In the genomic region with DNA sequence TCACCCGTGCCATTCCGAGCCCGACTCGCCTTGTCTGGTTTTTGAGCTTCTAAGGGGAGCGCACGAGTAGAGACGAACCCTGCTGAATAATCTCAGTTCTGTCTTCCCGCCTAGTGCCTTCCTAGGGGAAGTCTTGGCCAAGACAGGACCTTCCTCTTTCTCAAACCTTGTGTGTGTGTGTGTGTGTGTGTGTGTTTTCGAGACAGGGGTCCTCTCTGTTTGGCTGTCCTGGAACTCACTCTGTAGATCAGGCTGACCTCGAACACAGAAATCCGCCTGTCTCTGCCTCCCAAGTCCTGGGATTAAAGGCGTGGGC, we compare ENCODE assay signal across 8 mouse cellular contexts. TPM values are rescaled to one million over a fixed set of nuclear protein-coding genes. Genes with fewer than 3 reads are reported as not detected.
DNase-seq lines count a peak whose midpoint lies in the region; ATAC-seq and TF ChIP-seq lines count a peak whose summit lies in the region.

No protein-coding gene starts in this region.

- WGBS in kidney, adult 2 months, result 1% methylated on average over 12 of the region's 12 CpGs
- 5% methylated on average over 12 of the region's 12 CpGs for WGBS in hindbrain, embryonic 16.5 days
- WGBS in midbrain, embryonic 14.5 days, result 3% methylated on average over 12 of the region's 12 CpGs

- H3K27ac ChIP-seq in kidney, adult 2 months (ENCODE audit: insufficient read depth, low read depth, low read length), result peak overlapping the region; percentile 36
- peak overlapping the region; percentile 77 for H3K27ac ChIP-seq in brown adipose tissue, adult 24 weeks (replicated peaks; ENCODE audit: low read depth, low read length)
- peak overlapping the region; percentile 64 for H3K27ac ChIP-seq in hindbrain, embryonic 16.5 days (ENCODE audit: low read depth, low read length)
- H3K27ac ChIP-seq in midbrain, embryonic 14.5 days (replicated peaks; ENCODE audit: low read depth, low read length), result no peak overlapping the region

- ATAC-seq in hindbrain, embryonic 16.5 days, result no peak
- no peak for ATAC-seq in midbrain, embryonic 14.5 days (ENCODE audit: low FRiP score, low TSS enrichment)

- peaks cover 8% of the 10 kb centered on the region; the same call in 1 of the 2 replicates for H3K4me1 ChIP-seq in kidney, adult 2 months (ENCODE audit: control insufficient read depth, insufficient read depth, low read length)
- no peaks in the 10 kb centered on the region; the same call in 1 of the 2 replicates for H3K4me1 ChIP-seq in brown adipose tissue, adult 24 weeks (ENCODE audit: control insufficient read depth, insufficient read depth, insufficient read length, low read length)
- H3K4me1 ChIP-seq in hindbrain, embryonic 16.5 days (ENCODE audit: control insufficient read depth, insufficient read depth, low read depth, low read length), result peaks cover 14% of the 10 kb centered on the region
- peaks cover 10% of the 10 kb centered on the region for H3K4me1 ChIP-seq in midbrain, embryonic 14.5 days (ENCODE audit: control insufficient read depth, insufficient read depth, low read length)

- H3K4me2 ChIP-seq in hindbrain, embryonic 16.5 days (ENCODE audit: low read length), result peak overlapping the region; percentile 88
- H3K4me2 ChIP-seq in midbrain, embryonic 14.5 days (ENCODE audit: low read length), result peak overlapping the region; percentile 76

- no peak for TF ChIP-seq CTCF in kidney, adult 2 months (conservative IDR thresholded peaks at IDR 0.05; ENCODE audit: insufficient read depth, insufficient read length, low read depth, low read length)

- no peak for TF ChIP-seq POLR2A in kidney, adult 2 months (IDR thresholded peaks at IDR 0.05; ENCODE audit: low read depth, low read length)

- H3K27me3 ChIP-seq in kidney, adult 2 months (replicated peaks; ENCODE audit: control insufficient read depth, insufficient read depth, low read length), result no peaks in the 10 kb centered on the region
- no peaks in the 10 kb centered on the region for H3K27me3 ChIP-seq in hindbrain, embryonic 16.5 days (replicated peaks; ENCODE audit: control insufficient read depth, insufficient read depth, low read length)
- no peaks in the 10 kb centered on the region for H3K27me3 ChIP-seq in midbrain, embryonic 14.5 days (ENCODE audit: control insufficient read depth, insufficient read depth, low read length)

- peak overlapping the region; percentile 82 for H3K9ac ChIP-seq in hindbrain, embryonic 16.5 days (ENCODE audit: low read depth, low read length)
- H3K9ac ChIP-seq in midbrain, embryonic 14.5 days (replicated peaks; ENCODE audit: low read length), result peak overlapping the region; percentile 57

- no peak for DNase-seq in kidney, adult 2 months
- no peak for DNase-seq in kidney, postnatal 10 days
- no peak for DNase-seq in midbrain, embryonic 14.5 days
- DNase-seq in cerebellum, postnatal 4 days (ENCODE audit: low spot score in 2 of 2), result no peak
- no peak for DNase-seq in adrenal gland, adult 2 months
- DNase-seq in testis, postnatal 14 days (ENCODE audit: low spot score), result no peak

- no peaks in the 10 kb centered on the region for H3K9me3 ChIP-seq in hindbrain, embryonic 16.5 days (ENCODE audit: control insufficient read depth, low read length)
- no peaks in the 10 kb centered on the region for H3K9me3 ChIP-seq in midbrain, embryonic 14.5 days (ENCODE audit: control insufficient read depth, low read length)

- peak overlapping the region; percentile 98 for H3K4me3 ChIP-seq in kidney, adult 2 months (ENCODE audit: insufficient read depth, low read depth, low read length)
- H3K4me3 ChIP-seq in brown adipose tissue, adult 24 weeks (ENCODE audit: insufficient read depth, low read depth, low read length), result peak overlapping the region; percentile 91
- peak overlapping the region; percentile 90 for H3K4me3 ChIP-seq in hindbrain, embryonic 16.5 days (ENCODE audit: low read length)
- peak overlapping the region; percentile 66 for H3K4me3 ChIP-seq in midbrain, embryonic 14.5 days (replicated peaks; ENCODE audit: low read depth, low read length)

- H3K36me3 ChIP-seq in kidney, adult 2 months (ENCODE audit: control insufficient read depth, insufficient read depth, low read length), result no peaks in the 10 kb centered on the region
- no peaks in the 10 kb centered on the region for H3K36me3 ChIP-seq in hindbrain, embryonic 16.5 days (ENCODE audit: control insufficient read depth, insufficient read depth, low read length)
- peaks cover under 1% of the 10 kb centered on the region; the same call in 1 of the 2 replicates for H3K36me3 ChIP-seq in midbrain, embryonic 14.5 days (ENCODE audit: control insufficient read depth, insufficient read depth, low read length)

RNA-seq across cellular contexts. Expression of gene Urm1, which starts 7.8 kb away (rescaled TPM):
- 43.9 and 48.1 TPM in 2 replicates for polyA plus RNA-seq in kidney, adult 2 months (2012; rRNA removed)
- polyA plus RNA-seq in brown adipose tissue, adult 24 weeks (2012; ENCODE audit: insufficient read depth, insufficient read length, missing spikeins), result 15.8 and 34.2 TPM in 2 replicates
- polyA plus RNA-seq in hindbrain, embryonic 16.5 days (2015; fragmentation: Nextera tagmentation; extraction: Ambion mirVana), result 27.4 and 31.4 TPM in 2 replicates
- 22.4 and 28.0 TPM in 2 replicates for polyA plus RNA-seq in midbrain, embryonic 14.5 days (2014; fragmentation: Nextera tagmentation; extraction: Ambion mirVana)
- total RNA-seq in adrenal gland, adult 2 months (2021), result 10 to 100 TPM; 34.0 to 42.8 TPM
- polyA plus RNA-seq in adrenal gland, adult 2 months (2012; rRNA removed), result 58.9 and 62.1 TPM in 2 replicates

RNA-seq across cellular contexts. Expression of gene Slc27a4, which starts 25.2 kb away (rescaled TPM):
- polyA plus RNA-seq in kidney, adult 2 months (2012; rRNA removed), result 49.7 and 56.2 TPM in 2 replicates
- 8.0 and 8.5 TPM in 2 replicates for polyA plus RNA-seq in brown adipose tissue, adult 24 weeks (2012; ENCODE audit: insufficient read depth, insufficient read length, missing spikeins)
- 45.9 and 47.9 TPM in 2 replicates for polyA plus RNA-seq in hindbrain, embryonic 16.5 days (2015; fragmentation: Nextera tagmentation; extraction: Ambion mirVana)
- polyA plus RNA-seq in midbrain, embryonic 14.5 days (2014; fragmentation: Nextera tagmentation; extraction: Ambion mirVana), result 36.1 and 40.0 TPM in 2 replicates
- total RNA-seq in adrenal gland, adult 2 months (2021), result 10 to 100 TPM; 34.6 to 39.4 TPM
- polyA plus RNA-seq in adrenal gland, adult 2 months (2012; rRNA removed), result 40.2 and 49.0 TPM in 2 replicates

RNA-seq across cellular contexts. Expression of gene Trub2, which starts 39.4 kb away (rescaled TPM):
- 32.7 and 46.2 TPM in 2 replicates for polyA plus RNA-seq in kidney, adult 2 months (2012; rRNA removed)
- polyA plus RNA-seq in brown adipose tissue, adult 24 weeks (2012; ENCODE audit: insufficient read depth, insufficient read length, missing spikeins), result 11.3 and 18.0 TPM in 2 replicates
- 32.5 and 34.2 TPM in 2 replicates for polyA plus RNA-seq in hindbrain, embryonic 16.5 days (2015; fragmentation: Nextera tagmentation; extraction: Ambion mirVana)
- polyA plus RNA-seq in midbrain, embryonic 14.5 days (2014; fragmentation: Nextera tagmentation; extraction: Ambion mirVana), result 28.0 and 28.8 TPM in 2 replicates
- 10 to 100 TPM; 39.3 to 42.8 TPM for total RNA-seq in adrenal gland, adult 2 months (2021)
- 25.6 and 30.7 TPM in 2 replicates for polyA plus RNA-seq in adrenal gland, adult 2 months (2012; rRNA removed)

RNA-seq across cellular contexts. Expression of gene Coq4, which starts 40.4 kb away (rescaled TPM):
- polyA plus RNA-seq in kidney, adult 2 months (2012; rRNA removed), result 87.5 and 111 TPM in 2 replicates
- 19.0 and 24.0 TPM in 2 replicates for polyA plus RNA-seq in brown adipose tissue, adult 24 weeks (2012; ENCODE audit: insufficient read depth, insufficient read length, missing spikeins)
- polyA plus RNA-seq in hindbrain, embryonic 16.5 days (2015; fragmentation: Nextera tagmentation; extraction: Ambion mirVana), result 44.0 and 48.6 TPM in 2 replicates
- polyA plus RNA-seq in midbrain, embryonic 14.5 days (2014; fragmentation: Nextera tagmentation; extraction: Ambion mirVana), result 37.6 and 38.3 TPM in 2 replicates
- total RNA-seq in adrenal gland, adult 2 months (2021), result 10 to 100 TPM; 20.2 to 21.6 TPM
- 191 and 216 TPM in 2 replicates for polyA plus RNA-seq in adrenal gland, adult 2 months (2012; rRNA removed)

RNA-seq across cellular contexts. Expression of gene Cercam, which starts 41.3 kb away (rescaled TPM):
- 2.3 and 3.3 TPM in 2 replicates for polyA plus RNA-seq in kidney, adult 2 months (2012; rRNA removed)
- 3.1 and 3.5 TPM in 2 replicates for polyA plus RNA-seq in brown adipose tissue, adult 24 weeks (2012; ENCODE audit: insufficient read depth, insufficient read length, missing spikeins)
- polyA plus RNA-seq in hindbrain, embryonic 16.5 days (2015; fragmentation: Nextera tagmentation; extraction: Ambion mirVana), result 22.6 and 25.8 TPM in 2 replicates
- 10.9 and 13.2 TPM in 2 replicates for polyA plus RNA-seq in midbrain, embryonic 14.5 days (2014; fragmentation: Nextera tagmentation; extraction: Ambion mirVana)
- total RNA-seq in adrenal gland, adult 2 months (2021), result 10 to 100 TPM in 1 of 2 experiments, 1 to 10 TPM in 1; 5.3 to 19.1 TPM
- 25.3 and 26.6 TPM in 2 replicates for polyA plus RNA-seq in adrenal gland, adult 2 months (2012; rRNA removed)
